Mouse (Mus musculus) liver, postnatal 0 days (tissue): ENCODE measurements around the gene Trim75. TPM values are rescaled to one million over a fixed set of nuclear protein-coding genes. Genes with fewer than 3 reads are reported as not detected.
A peak's percentile ranks its signal among the peaks of the same experiment; 100 is the strongest.
"Not testable (repeated sequence)": the region's sequence is repeated elsewhere in the genome, so short reads cannot be mapped to it uniquely, and the experiment has no call there.

Experiments used
- ATAC-seq: fragments of 200-750 bp; cut with Nextera tagmentation; 2 replicates; pipeline ENCODE4 v1.8.0; 2017; ENCODE audit warnings: mild to moderate bottlenecking, moderate library complexity
- DNase-seq: peaks from one replicate; pipeline ENCODE4 v3.0.0-alpha.2; 2016
- H3K27ac ChIP-seq: fragments of 300-500 bp; sonication (generic); 2 replicates; pipeline ENCODE4 v1.5.1; 2014; ENCODE audit warnings: antibody characterized with exemption, moderate library complexity, mild to moderate bottlenecking, low read depth
- H3K27me3 ChIP-seq: fragments of 300-500 bp; sonication (generic); 2 replicates; pipeline ENCODE4 v1.6.1; 2014; ENCODE audit warnings: low read length, control low read depth, mixed read lengths; ENCODE audit not compliant: insufficient read depth
- H3K36me3 ChIP-seq: fragments of 300-500 bp; sonication (generic); replicated peaks from 2 replicates; pipeline ENCODE4 v1.6.1; 2014; ENCODE audit warnings: mild to moderate bottlenecking, control low read depth, low read length, moderate library complexity, mixed read lengths; ENCODE audit not compliant: insufficient read depth
- H3K4me1 ChIP-seq: fragments of 300-500 bp; sonication (generic); 2 replicates; pipeline ENCODE4 v1.6.1; 2014; ENCODE audit warnings: antibody characterized with exemption, mild to moderate bottlenecking, control low read depth; ENCODE audit not compliant: insufficient read depth
- H3K4me2 ChIP-seq: fragments of 300-500 bp; sonication (generic); 2 replicates; pipeline ENCODE4 v1.6.1; 2014; ENCODE audit warnings: low read depth, mild to moderate bottlenecking, low read length, moderate library complexity, mixed read lengths
- H3K4me3 ChIP-seq: fragments of 300-500 bp; sonication (generic); 2 replicates; pipeline ENCODE4 v1.5.1; 2014; ENCODE audit warnings: low read depth, low read length
- H3K9ac ChIP-seq: fragments of 300-500 bp; sonication (generic); replicated peaks from 2 replicates; pipeline ENCODE4 v1.6.1; 2014; ENCODE audit warnings: mild to moderate bottlenecking, moderate library complexity
- H3K9me3 ChIP-seq: fragments of 300-500 bp; sonication (generic); 2 replicates; pipeline ENCODE4 v1.6.1; 2016; ENCODE audit warnings: mild to moderate bottlenecking, control low read depth, low read length, mixed read lengths
- CTCF ChIP-seq: sonication (generic); IDR thresholded peaks from 2 replicates; pipeline ENCODE4 v1.5.1; 2016; ENCODE audit warnings: antibody characterized with exemption, low read depth
- EP300 ChIP-seq: IDR thresholded peaks from 2 replicates; pipeline ENCODE4 v1.6.1; 2016; ENCODE audit warnings: antibody characterized with exemption, low read depth, mild to moderate bottlenecking
- WGBS: fragments of 180-500 bp; shearing (Covaris S2); extraction: QIAGEN DNeasy Blood & Tissue Kit; methylation state at CpG from one replicate; pipeline ENCODE4 v1.1.7; 2014; ENCODE audit not compliant: insufficient replicate concordance; 5-methylcytosine and 5-hydroxymethylcytosine counted together
- polyA plus RNA-seq: library from polyadenylated mRNA; unstranded; fragments of >200 nt; fragmentation: Nextera tagmentation; extraction: Ambion mirVana; gene quantifications from 2 replicates; pipeline ENCODE4 v1.2.1, GENCODE M21; 2015

The Trim75 gene
- polyA plus RNA-seq, 1 experiment from 2014 or later: not detected

DNA sequence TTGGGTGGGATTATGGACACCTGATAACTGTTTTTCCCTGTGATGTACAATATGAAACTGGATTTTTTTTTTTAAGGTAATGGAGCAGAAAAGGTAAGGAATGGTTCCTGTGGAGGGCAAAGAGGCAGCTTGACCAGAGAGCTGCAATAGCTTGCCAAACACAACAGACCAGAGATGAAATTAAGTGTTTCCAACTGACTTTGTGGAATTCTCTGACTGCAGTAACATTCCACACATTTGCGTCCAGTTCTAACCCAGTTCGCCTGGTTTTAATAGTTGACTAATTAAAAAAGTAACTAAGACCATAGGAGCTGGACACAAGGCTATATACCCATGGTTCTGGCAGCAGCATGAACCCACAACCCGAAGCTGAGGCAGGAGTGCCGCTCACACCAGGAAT, 42.1 kb upstream of the Trim75 start:
- no peak for ATAC-seq
- Histone ChIP-seq H3K4me3 (no peak overlapping the region), H3K9me3 (no peaks in the 10 kb centered on the region), H3K27ac (no peak overlapping the region), H3K9ac (no peak overlapping the region), H3K27me3 (no peaks in the 10 kb centered on the region), H3K36me3 (no peaks in the 10 kb centered on the region), H3K4me2 (no peak overlapping the region), H3K4me1 (no peaks in the 10 kb centered on the region)
- TF ChIP-seq EP300 (no peak), CTCF (no peak)
- 66% methylated on average over 4 of the region's 4 CpGs for WGBS
- DNase-seq: no peak

DNA sequence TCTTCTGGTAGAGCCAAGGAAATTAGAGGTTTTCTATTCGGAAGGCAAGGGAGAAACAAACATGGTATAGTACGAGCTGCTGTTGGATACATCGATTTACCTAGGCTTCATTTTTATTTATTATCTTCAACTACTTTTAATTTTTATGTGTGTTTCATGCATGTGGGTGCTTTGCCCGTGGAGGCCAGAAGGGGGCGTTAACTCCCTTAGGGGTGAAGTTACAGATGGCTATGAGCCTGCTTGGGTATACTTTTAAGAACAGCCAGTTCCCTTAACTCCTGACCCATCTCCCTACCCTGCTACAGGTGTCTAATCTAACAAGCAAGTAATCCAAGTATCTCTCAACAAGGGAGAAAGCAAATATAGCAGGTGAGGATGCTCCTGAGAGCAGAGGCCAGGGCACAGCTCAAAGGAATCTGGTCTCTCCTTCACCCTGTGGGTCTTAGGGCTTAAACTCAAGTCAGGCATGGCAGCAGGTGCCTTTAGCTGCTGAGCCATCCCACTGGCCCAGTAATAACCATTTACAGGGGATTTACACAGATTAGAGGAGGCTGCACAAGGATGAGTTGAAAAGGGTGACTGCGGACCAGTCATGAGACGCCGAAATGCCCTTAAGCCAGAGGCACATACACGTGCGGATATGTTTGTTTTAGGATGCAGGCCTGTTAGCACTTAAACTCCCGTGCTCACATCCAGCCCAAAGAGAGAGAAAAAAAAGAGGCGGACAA, 41.5 kb upstream of the Trim75 start:
- H3K27me3 ChIP-seq: no peaks in the 10 kb centered on the region
- H3K4me3 ChIP-seq: no peak overlapping the region
- DNase-seq (no peak), ATAC-seq (no peak)
- no peak overlapping the region for H3K9ac ChIP-seq
- H3K4me1 ChIP-seq: no peaks in the 10 kb centered on the region
- H3K27ac ChIP-seq: no peak overlapping the region
- TF ChIP-seq EP300: no peak
- TF ChIP-seq CTCF: no peak
- 75% methylated on average over 12 of the region's 12 CpGs for WGBS
- H3K9me3 ChIP-seq: no peaks in the 10 kb centered on the region
- no peak overlapping the region for H3K4me2 ChIP-seq
- no peaks in the 10 kb centered on the region for H3K36me3 ChIP-seq

DNA sequence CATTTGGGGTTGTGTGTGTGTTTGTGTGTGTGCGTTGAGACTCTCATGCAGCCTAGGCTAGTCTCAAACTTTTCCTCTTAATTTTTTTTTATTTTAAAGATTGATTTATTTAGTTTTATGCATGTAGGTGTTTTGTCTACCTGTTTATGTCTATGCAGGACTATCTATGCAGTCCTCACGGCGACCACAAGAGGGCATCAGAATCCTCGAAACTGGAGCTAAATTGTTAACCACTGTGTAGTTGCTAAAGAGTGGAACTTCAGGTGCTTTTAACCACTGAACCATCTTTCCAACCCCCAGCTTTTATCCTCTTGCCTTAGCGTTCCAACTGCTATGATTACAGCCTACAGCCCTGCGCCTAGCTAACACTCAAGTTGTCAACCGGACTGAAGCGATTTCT, 34.9 kb upstream of the Trim75 start:
- H3K36me3 ChIP-seq: no peaks in the 10 kb centered on the region
- H3K9me3 ChIP-seq: no peaks in the 10 kb centered on the region
- H3K9ac ChIP-seq: no peak overlapping the region
- no peak overlapping the region for H3K27ac ChIP-seq
- no peak overlapping the region for H3K4me2 ChIP-seq
- H3K4me1 ChIP-seq: no peaks in the 10 kb centered on the region
- no peak overlapping the region for H3K4me3 ChIP-seq
- ATAC-seq (no peak), DNase-seq (peak; percentile 64)
- H3K27me3 ChIP-seq: no peaks in the 10 kb centered on the region
- 47% methylated on average over 8 of the region's 8 CpGs for WGBS
- TF ChIP-seq CTCF: peak; percentile 73
- no peak for TF ChIP-seq EP300

DNA sequence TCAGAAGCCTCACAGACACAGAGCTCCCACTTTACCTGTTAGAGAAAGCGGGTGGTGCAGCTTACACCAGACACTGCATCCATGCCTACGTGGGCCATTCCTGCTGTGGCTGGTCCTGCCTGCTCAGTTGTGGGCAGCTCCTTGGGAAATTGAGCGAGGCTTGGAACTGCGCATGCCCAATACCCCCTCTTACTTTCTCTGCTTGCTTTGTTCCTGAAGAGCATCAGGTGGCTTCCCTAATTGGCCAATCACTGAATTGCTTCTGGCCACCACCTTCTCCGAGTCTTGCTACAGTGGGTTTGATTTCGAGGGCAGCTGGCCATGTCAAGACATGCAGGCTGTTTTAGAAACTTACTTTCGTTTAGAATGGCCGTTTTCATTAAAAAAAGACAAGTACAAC, 30.8 kb upstream of the Trim75 start, which contains the start of the genes Trim61 and Trim60:
Gene Trim61, minus strand, starts transcription at position 101 of the 400 bp plus-strand sequence.
Gene Trim60, minus strand, starts transcription at position 162 of the 400 bp plus-strand sequence.
- H3K36me3 ChIP-seq: no peaks in the 10 kb centered on the region
- DNase-seq (no peak), ATAC-seq (no peak)
- no peak within 1 kb of the TSS for H3K27ac ChIP-seq
- no peaks in the 10 kb centered on the region for H3K4me1 ChIP-seq
- no peak within 1 kb of the TSS for H3K9ac ChIP-seq
- no peak within 1 kb of the TSS for H3K4me3 ChIP-seq
- WGBS: 77% methylated on average over 8 of the region's 8 CpGs
- TF ChIP-seq CTCF (no peak), EP300 (no peak)
- no peak within 1 kb of the TSS for H3K4me2 ChIP-seq
- no peaks in the 10 kb centered on the region for H3K9me3 ChIP-seq
- no peaks in the 10 kb centered on the region for H3K27me3 ChIP-seq

DNA sequence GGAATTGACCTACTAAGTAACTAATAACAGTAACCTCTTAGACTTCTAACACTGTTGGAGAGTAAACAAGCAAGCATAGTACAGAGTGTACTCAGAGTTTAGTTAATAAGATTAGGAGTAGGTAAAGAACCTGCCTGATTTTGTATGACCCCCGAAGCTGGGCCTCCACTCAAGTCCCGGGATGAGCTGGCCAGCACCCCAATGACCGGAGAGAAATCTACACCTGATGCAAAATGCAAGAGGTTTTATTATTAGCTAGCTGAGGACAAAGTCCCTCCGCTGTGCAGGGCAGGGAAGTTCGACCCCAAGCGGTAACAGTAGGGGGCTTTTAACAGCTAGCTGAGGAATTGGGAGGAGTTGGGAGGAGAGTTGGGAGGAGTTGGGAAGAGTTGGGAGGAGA, 20.0 kb upstream of the Trim75 start:
- H3K4me2 ChIP-seq, DNase-seq, H3K4me1 ChIP-seq, H3K27ac ChIP-seq, H3K9ac ChIP-seq, H3K4me3 ChIP-seq, H3K27me3 ChIP-seq, H3K36me3 ChIP-seq, ATAC-seq, H3K9me3 ChIP-seq: not testable (repeated sequence)
- 74% methylated on average over 6 of the region's 6 CpGs for WGBS

DNA sequence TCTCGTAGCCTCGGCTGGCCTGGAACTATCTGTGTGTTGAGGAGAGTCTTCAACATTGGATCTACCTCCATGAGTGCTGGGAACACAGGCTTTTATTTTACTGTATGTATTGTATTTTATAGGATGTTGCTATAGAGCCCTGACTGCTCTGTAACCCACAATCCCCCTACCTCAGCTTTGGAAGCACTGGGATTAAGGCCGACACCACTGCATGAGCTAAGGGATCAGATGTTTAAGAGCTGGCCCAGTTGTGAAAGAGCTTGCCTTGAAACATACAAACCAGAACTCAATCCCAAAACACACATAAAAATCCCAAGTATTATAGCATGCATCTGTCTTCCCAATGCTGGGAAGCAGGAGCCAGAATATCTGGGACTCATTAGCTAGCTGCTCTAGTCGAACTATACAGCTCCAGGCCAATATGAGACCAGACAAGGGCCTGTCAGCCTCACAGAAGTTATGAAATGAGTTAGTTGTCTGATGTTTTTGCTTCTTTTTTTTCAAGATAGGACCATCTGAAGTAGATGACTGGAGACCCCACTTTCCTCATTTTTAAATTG, 11.3 kb upstream of the Trim75 start:
- Histone ChIP-seq H3K27me3 (no peaks in the 10 kb centered on the region), H3K27ac (no peak overlapping the region), H3K4me2 (no peak overlapping the region), H3K4me3 (no peak overlapping the region), H3K9me3 (no peaks in the 10 kb centered on the region), H3K4me1 (no peaks in the 10 kb centered on the region), H3K36me3 (no peaks in the 10 kb centered on the region), H3K9ac (no peak overlapping the region)
- TF ChIP-seq EP300 (no peak), CTCF (no peak)
- WGBS: 71% methylated on average over 4 of the region's 4 CpGs
- no peak for DNase-seq
- no peak for ATAC-seq
